Mouse (Mus musculus) ES-Bruce4 (cell line): ENCODE data around the gene Ttc12. TPM values are rescaled to one million over a fixed set of nuclear protein-coding genes. Genes with fewer than 3 reads are reported as not detected.

Experiments used
- H3K27ac ChIP-seq: 2 replicates; pipeline ENCODE4 v1.5.1; 2012; ENCODE audit warnings: low read length, inconsistent platforms; ENCODE audit not compliant: insufficient read depth
- H3K27me3 ChIP-seq: 2 replicates; pipeline ENCODE4 v1.6.1; 2012; ENCODE audit warnings: mild to moderate bottlenecking, low read length, inconsistent platforms; ENCODE audit not compliant: control insufficient read depth, poor library complexity, insufficient read depth, severe bottlenecking
- H3K36me3 ChIP-seq: 2 replicates; pipeline ENCODE4 v1.6.1; 2012; ENCODE audit warnings: inconsistent platforms, mild to moderate bottlenecking, low read length, moderate library complexity; ENCODE audit not compliant: control insufficient read depth, poor library complexity, insufficient read depth, severe bottlenecking
- H3K4me1 ChIP-seq: one replicate; pipeline ENCODE4 v1.8.1; 2011; ENCODE audit warnings: low read length; ENCODE audit not compliant: control insufficient read depth, insufficient read depth
- H3K4me3 ChIP-seq: 2 replicates; pipeline ENCODE4 v1.5.1; 2011; ENCODE audit warnings: low read depth, mild to moderate bottlenecking, low read length
- H3K9ac ChIP-seq: 2 replicates; pipeline ENCODE4 v1.6.1; 2012; ENCODE audit warnings: low read depth, mild to moderate bottlenecking, inconsistent platforms; ENCODE audit not compliant: poor library complexity, severe bottlenecking
- H3K9me3 ChIP-seq: replicated peaks from 2 replicates; pipeline ENCODE4 v1.6.1; 2012; ENCODE audit warnings: mild to moderate bottlenecking, low read length, inconsistent platforms; ENCODE audit not compliant: control insufficient read depth, poor library complexity, insufficient read depth, severe bottlenecking
- CTCF ChIP-seq: IDR thresholded peaks from one replicate; pipeline ENCODE4 v1.8.1; 2011; ENCODE audit warnings: low read depth, low read length
- EP300 ChIP-seq: IDR thresholded peaks from 2 replicates; pipeline ENCODE4 v1.6.1; 2011; ENCODE audit warnings: low read depth, low read length; ENCODE audit not compliant: insufficient read depth
- POLR2A ChIP-seq: IDR thresholded peaks from one replicate; pipeline ENCODE4 v1.8.1; 2011; ENCODE audit warnings: low read length; ENCODE audit not compliant: insufficient read depth
- polyA plus RNA-seq: library from polyadenylated mRNA; stranded (reverse); fragments of >200 nt; gene quantifications from 2 replicates; pipeline ENCODE4 v1.2.4, GENCODE M21; 2011; ENCODE audit warnings: low read depth; ENCODE audit not compliant: missing spikeins, insufficient read depth, insufficient read length

Ttc12 gene
- polyA plus RNA-seq, 1 experiment: 12.6 TPM

- no peak overlapping the region for H3K27ac ChIP-seq
- peaks cover 3% of the 10 kb centered on the region for H3K4me1 ChIP-seq
Measured at GRCm38 (mm10) chr9:49530739-49531138, 44.7 kb upstream of the Ttc12 start.

GRCm38 (mm10) chr9:49529366-49529959 is 43.4 kb upstream of the Ttc12 start:
- H3K9me3 ChIP-seq: 0 out of 2 replicates have a peak, but pooled peaks cover 4% of the 10 kb centered on the region
- H3K27ac ChIP-seq: no peak overlapping the region
- no peak overlapping the region for H3K9ac ChIP-seq
- TF ChIP-seq CTCF (no peak), EP300 (no peak), POLR2A (no peak)
- no peaks in the 10 kb centered on the region for H3K36me3 ChIP-seq
- no peak overlapping the region for H3K4me3 ChIP-seq
- H3K4me1 ChIP-seq: peaks cover 3% of the 10 kb centered on the region
- H3K27me3 ChIP-seq: no peaks in the 10 kb centered on the region

More at GRCm38 (mm10) chr9:49530739-49531138, 44.7 kb upstream of the Ttc12 start:
- H3K36me3 ChIP-seq: no peaks in the 10 kb centered on the region
- TF ChIP-seq POLR2A: no peak
- TF ChIP-seq EP300: no peak
- TF ChIP-seq CTCF: no peak
- H3K27me3 ChIP-seq: no peaks in the 10 kb centered on the region
- 0 out of 2 replicates have a peak, but pooled peaks cover 4% of the 10 kb centered on the region for H3K9me3 ChIP-seq
- H3K9ac ChIP-seq: no peak overlapping the region
- no peak overlapping the region for H3K4me3 ChIP-seq

- Histone ChIP-seq H3K27ac (no peak overlapping the region), H3K4me3 (0 out of 2 replicates have a peak overlapping the region, but pooled peaks have one; percentile 16), H3K27me3 (no peaks in the 10 kb centered on the region), H3K9me3 (0 out of 2 replicates have a peak, but pooled peaks cover 4% of the 10 kb centered on the region), H3K9ac (no peak overlapping the region), H3K36me3 (no peaks in the 10 kb centered on the region), H3K4me1 (no peaks in the 10 kb centered on the region)
- TF ChIP-seq EP300 (no peak), CTCF (peak; percentile 57)
Measured at GRCm38 (mm10) chr9:49528943-49529342, 42.9 kb upstream of the Ttc12 start.

GRCm38 (mm10) chr9:49528026-49528425 is 42.0 kb upstream of the Ttc12 start:
- H3K4me3 ChIP-seq: no peak overlapping the region
- TF ChIP-seq CTCF (no peak), EP300 (no peak), POLR2A (no peak)

GRCm38 (mm10) chr9:49527340-49527739 is 41.3 kb upstream of the Ttc12 start:
- no peaks in the 10 kb centered on the region for H3K36me3 ChIP-seq
- no peaks in the 10 kb centered on the region for H3K4me1 ChIP-seq
- no peak overlapping the region for H3K9ac ChIP-seq
- H3K27ac ChIP-seq: no peak overlapping the region
- TF ChIP-seq EP300 (no peak), POLR2A (no peak), CTCF (no peak)
- 0 out of 2 replicates have a peak, but pooled peaks cover 4% of the 10 kb centered on the region for H3K9me3 ChIP-seq
- H3K4me3 ChIP-seq: no peak overlapping the region
- no peaks in the 10 kb centered on the region for H3K27me3 ChIP-seq

More at GRCm38 (mm10) chr9:49528026-49528425, 42.0 kb upstream of the Ttc12 start:
- no peaks in the 10 kb centered on the region for H3K4me1 ChIP-seq
- H3K27me3 ChIP-seq: no peaks in the 10 kb centered on the region
- no peak overlapping the region for H3K9ac ChIP-seq
- H3K9me3 ChIP-seq: 0 out of 2 replicates have a peak, but pooled peaks cover 4% of the 10 kb centered on the region
- H3K36me3 ChIP-seq: no peaks in the 10 kb centered on the region
- no peak overlapping the region for H3K27ac ChIP-seq

GRCm38 (mm10) chr9:49524721-49525120 is 38.7 kb upstream of the Ttc12 start:
- Histone ChIP-seq H3K9me3 (no peaks in the 10 kb centered on the region), H3K4me3 (no peak overlapping the region), H3K4me1 (no peaks in the 10 kb centered on the region), H3K36me3 (no peaks in the 10 kb centered on the region), H3K27me3 (no peaks in the 10 kb centered on the region), H3K9ac (no peak overlapping the region), H3K27ac (no peak overlapping the region)
- TF ChIP-seq CTCF: no peak
- TF ChIP-seq EP300: no peak
- TF ChIP-seq POLR2A: no peak
